Mouse (Mus musculus): ENCODE measurements around the gene Dmac1. TPM values are rescaled to one million over a fixed set of nuclear protein-coding genes. Genes with fewer than 3 reads are reported as not detected.

Dmac1 gene
- polyA plus RNA-seq, 1 experiment from 2014 or later, result 86.8 TPM

GRCm38 (mm10) chr4:75277467-75278196, 473 bp downstream of the Dmac1 start:
- peak overlapping the region; percentile 73 for H3K4me2 ChIP-seq (ENCODE audit: low read length)
- H3K36me3 ChIP-seq (ENCODE audit: control insufficient read depth, insufficient read depth, low read length), result peaks cover 10% of the 10 kb centered on the region
- H3K27ac ChIP-seq (ENCODE audit: low read length), result peak overlapping the region; percentile 71
- ATAC-seq, result peak; percentile 95
- H3K27me3 ChIP-seq (ENCODE audit: control insufficient read depth, insufficient read depth, low read depth, low read length), result no peaks in the 10 kb centered on the region
- 8% methylated on average over 30 of the region's 30 CpGs for WGBS
- H3K9me3 ChIP-seq (replicated peaks; ENCODE audit: control insufficient read depth, low read length, poor library complexity, severe bottlenecking), result no peaks in the 10 kb centered on the region; the same call in 1 of the 2 replicates
- peak overlapping the region; percentile 78 for H3K9ac ChIP-seq (ENCODE audit: low read depth, low read length)
- peak overlapping the region; percentile 75 for H3K4me3 ChIP-seq (ENCODE audit: low read depth, low read length)
- H3K4me1 ChIP-seq (ENCODE audit: control insufficient read depth, insufficient read depth, low read length), result peaks cover 6% of the 10 kb centered on the region; the same call in 1 of the 2 replicates

GRCm38 (mm10) chr4:75275737-75276136, 2.4 kb downstream of the Dmac1 start:
- Histone ChIP-seq H3K36me3 (ENCODE audit: control insufficient read depth, insufficient read depth, low read length) (peaks cover 16% of the 10 kb centered on the region), H3K4me2 (ENCODE audit: low read length) (no peak overlapping the region), H3K4me3 (ENCODE audit: low read depth, low read length) (no peak overlapping the region), H3K9me3 (replicated peaks; ENCODE audit: control insufficient read depth, low read length, poor library complexity, severe bottlenecking) (peaks cover 3% of the 10 kb centered on the region; the same call in 1 of the 2 replicates), H3K27me3 (ENCODE audit: control insufficient read depth, insufficient read depth, low read depth, low read length) (no peaks in the 10 kb centered on the region), H3K27ac (ENCODE audit: low read length) (no peak overlapping the region), H3K9ac (ENCODE audit: low read depth, low read length) (no peak overlapping the region), H3K4me1 (ENCODE audit: control insufficient read depth, insufficient read depth, low read length) (peaks cover 6% of the 10 kb centered on the region; the same call in 1 of the 2 replicates)
- WGBS, result 92% methylated on average over 2 of the region's 2 CpGs
- no peak for ATAC-seq

- Histone ChIP-seq H3K27me3 (ENCODE audit: control insufficient read depth, insufficient read depth, low read depth, low read length) (no peaks in the 10 kb centered on the region), H3K4me3 (ENCODE audit: low read depth, low read length) (no peak overlapping the region), H3K36me3 (ENCODE audit: control insufficient read depth, insufficient read depth, low read length) (peaks cover 8% of the 10 kb centered on the region), H3K9ac (ENCODE audit: low read depth, low read length) (no peak overlapping the region), H3K9me3 (replicated peaks; ENCODE audit: control insufficient read depth, low read length, poor library complexity, severe bottlenecking) (peaks cover 3% of the 10 kb centered on the region; the same call in 1 of the 2 replicates), H3K4me1 (ENCODE audit: control insufficient read depth, insufficient read depth, low read length) (no peaks in the 10 kb centered on the region), H3K27ac (ENCODE audit: low read length) (no peak overlapping the region), H3K4me2 (ENCODE audit: low read length) (no peak overlapping the region)
- WGBS, result 75% methylated on average over 2 of the region's 2 CpGs
- no peak for ATAC-seq
Observed at GRCm38 (mm10) chr4:75267866-75268265, 10.2 kb downstream of the Dmac1 start.

GRCm38 (mm10) chr4:75266773-75267550, 11.1 kb downstream of the Dmac1 start:
- H3K4me1 ChIP-seq (ENCODE audit: control insufficient read depth, insufficient read depth, low read length), result no peaks in the 10 kb centered on the region
- H3K9me3 ChIP-seq (replicated peaks; ENCODE audit: control insufficient read depth, low read length, poor library complexity, severe bottlenecking), result no peaks in the 10 kb centered on the region; the same call in 1 of the 2 replicates
- 83% methylated on average over 6 of the region's 6 CpGs for WGBS
- H3K4me2 ChIP-seq (ENCODE audit: low read length), result no peak overlapping the region
- 0 out of 2 replicates have a peak, but pooled peaks cover under 1% of the 10 kb centered on the region for H3K36me3 ChIP-seq (ENCODE audit: control insufficient read depth, insufficient read depth, low read length)
- no peak overlapping the region for H3K27ac ChIP-seq (ENCODE audit: low read length)
- no peak overlapping the region for H3K4me3 ChIP-seq (ENCODE audit: low read depth, low read length)
- ATAC-seq, result no peak
- H3K27me3 ChIP-seq (ENCODE audit: control insufficient read depth, insufficient read depth, low read depth, low read length), result no peaks in the 10 kb centered on the region
- no peak overlapping the region for H3K9ac ChIP-seq (ENCODE audit: low read depth, low read length)

GRCm38 (mm10) chr4:75264219-75264618, 13.9 kb downstream of the Dmac1 start:
- Histone ChIP-seq H3K4me3 (ENCODE audit: low read depth, low read length) (no peak overlapping the region), H3K27me3 (ENCODE audit: control insufficient read depth, insufficient read depth, low read depth, low read length) (no peaks in the 10 kb centered on the region), H3K27ac (ENCODE audit: low read length) (no peak overlapping the region), H3K4me2 (ENCODE audit: low read length) (no peak overlapping the region), H3K36me3 (ENCODE audit: control insufficient read depth, insufficient read depth, low read length) (no peaks in the 10 kb centered on the region), H3K9ac (ENCODE audit: low read depth, low read length) (no peak overlapping the region), H3K9me3 (replicated peaks; ENCODE audit: control insufficient read depth, low read length, poor library complexity, severe bottlenecking) (no peaks in the 10 kb centered on the region), H3K4me1 (ENCODE audit: control insufficient read depth, insufficient read depth, low read length) (no peaks in the 10 kb centered on the region)
- WGBS, result 91% methylated on average over 2 of the region's 2 CpGs
- ATAC-seq, result no peak

- Histone ChIP-seq H3K4me3 (ENCODE audit: low read depth, low read length) (no peak overlapping the region), H3K36me3 (ENCODE audit: control insufficient read depth, insufficient read depth, low read length) (no peaks in the 10 kb centered on the region), H3K4me1 (ENCODE audit: control insufficient read depth, insufficient read depth, low read length) (no peaks in the 10 kb centered on the region), H3K4me2 (ENCODE audit: low read length) (no peak overlapping the region), H3K27ac (ENCODE audit: low read length) (no peak overlapping the region), H3K9me3 (replicated peaks; ENCODE audit: control insufficient read depth, low read length, poor library complexity, severe bottlenecking) (no peaks in the 10 kb centered on the region), H3K9ac (ENCODE audit: low read depth, low read length) (no peak overlapping the region), H3K27me3 (ENCODE audit: control insufficient read depth, insufficient read depth, low read depth, low read length) (no peaks in the 10 kb centered on the region)
- no peak for ATAC-seq
- WGBS, result 87% methylated on average over 3 of the region's 3 CpGs
Observed at GRCm38 (mm10) chr4:75263556-75264129, 14.5 kb downstream of the Dmac1 start.

GRCm38 (mm10) chr4:75262423-75262822, 15.7 kb downstream of the Dmac1 start:
- Histone ChIP-seq H3K27ac (ENCODE audit: low read length) (no peak overlapping the region), H3K9me3 (replicated peaks; ENCODE audit: control insufficient read depth, low read length, poor library complexity, severe bottlenecking) (no peaks in the 10 kb centered on the region), H3K4me3 (ENCODE audit: low read depth, low read length) (no peak overlapping the region), H3K4me2 (ENCODE audit: low read length) (no peak overlapping the region), H3K27me3 (ENCODE audit: control insufficient read depth, insufficient read depth, low read depth, low read length) (no peaks in the 10 kb centered on the region), H3K4me1 (ENCODE audit: control insufficient read depth, insufficient read depth, low read length) (no peaks in the 10 kb centered on the region), H3K9ac (ENCODE audit: low read depth, low read length) (no peak overlapping the region), H3K36me3 (ENCODE audit: control insufficient read depth, insufficient read depth, low read length) (no peaks in the 10 kb centered on the region)
- 69% methylated on average over 7 of the region's 7 CpGs for WGBS
- no peak for ATAC-seq

GRCm38 (mm10) chr4:75260156-75260555, 17.9 kb downstream of the Dmac1 start:
- ATAC-seq, result no peak
- Histone ChIP-seq H3K4me1 (ENCODE audit: control insufficient read depth, insufficient read depth, low read length) (no peaks in the 10 kb centered on the region), H3K27me3 (ENCODE audit: control insufficient read depth, insufficient read depth, low read depth, low read length) (no peaks in the 10 kb centered on the region), H3K36me3 (ENCODE audit: control insufficient read depth, insufficient read depth, low read length) (no peaks in the 10 kb centered on the region), H3K9ac (ENCODE audit: low read depth, low read length) (no peak overlapping the region), H3K4me2 (ENCODE audit: low read length) (no peak overlapping the region), H3K4me3 (ENCODE audit: low read depth, low read length) (no peak overlapping the region), H3K9me3 (replicated peaks; ENCODE audit: control insufficient read depth, low read length, poor library complexity, severe bottlenecking) (no peaks in the 10 kb centered on the region), H3K27ac (ENCODE audit: low read length) (no peak overlapping the region)
- WGBS, result 68% methylated on average over 6 of the region's 6 CpGs

- H3K4me3 ChIP-seq (ENCODE audit: low read depth, low read length), result no peak overlapping the region
- no peaks in the 10 kb centered on the region for H3K4me1 ChIP-seq (ENCODE audit: control insufficient read depth, insufficient read depth, low read length)
- no peak overlapping the region for H3K4me2 ChIP-seq (ENCODE audit: low read length)
- H3K36me3 ChIP-seq (ENCODE audit: control insufficient read depth, insufficient read depth, low read length), result no peaks in the 10 kb centered on the region
- no peaks in the 10 kb centered on the region for H3K27me3 ChIP-seq (ENCODE audit: control insufficient read depth, insufficient read depth, low read depth, low read length)
- WGBS, result 80% methylated on average over 3 of the region's 3 CpGs
- H3K9me3 ChIP-seq (replicated peaks; ENCODE audit: control insufficient read depth, low read length, poor library complexity, severe bottlenecking), result no peaks in the 10 kb centered on the region
- ATAC-seq, result no peak
- H3K27ac ChIP-seq (ENCODE audit: low read length), result no peak overlapping the region
- H3K9ac ChIP-seq (ENCODE audit: low read depth, low read length), result no peak overlapping the region
Observed at GRCm38 (mm10) chr4:75259447-75259846, 18.7 kb downstream of the Dmac1 start.
